Mouse (Mus musculus) liver, embryonic 12.5 days (tissue): ENCODE measurements around the gene Theg. TPM values are rescaled to one million over a fixed set of nuclear protein-coding genes. Genes with fewer than 3 reads are reported as not detected.

ENCODE experiments used
- ATAC-seq: fragments of 200-750 bp; cut with Nextera tagmentation; 2 replicates; pipeline ENCODE4 v1.8.0; 2017; ENCODE audit warnings: moderate number of reproducible peaks, mild to moderate bottlenecking, moderate library complexity
- H3K27ac ChIP-seq: fragments of 300-500 bp; sonication (generic); 2 replicates; pipeline ENCODE4 v1.5.1; 2016; ENCODE audit warnings: mild to moderate bottlenecking
- H3K27me3 ChIP-seq: fragments of 300-500 bp; sonication (generic); replicated peaks from 2 replicates; pipeline ENCODE4 v1.6.1; 2016; ENCODE audit warnings: mild to moderate bottlenecking, moderate library complexity
- H3K36me3 ChIP-seq: fragments of 300-500 bp; sonication (generic); 2 replicates; pipeline ENCODE4 v1.6.1; 2016; ENCODE audit warnings: mild to moderate bottlenecking, moderate library complexity
- H3K4me1 ChIP-seq: fragments of 300-500 bp; sonication (generic); 2 replicates; pipeline ENCODE4 v1.6.1; 2016
- H3K4me2 ChIP-seq: fragments of 300-500 bp; sonication (generic); 2 replicates; pipeline ENCODE4 v1.6.1; 2016; ENCODE audit warnings: mild to moderate bottlenecking, moderate library complexity
- H3K4me3 ChIP-seq: fragments of 300-500 bp; sonication (generic); 2 replicates; pipeline ENCODE4 v1.5.1; 2016; ENCODE audit warnings: mild to moderate bottlenecking, moderate library complexity
- H3K9ac ChIP-seq: fragments of 300-500 bp; sonication (generic); 2 replicates; pipeline ENCODE4 v1.6.1; 2016; ENCODE audit warnings: mild to moderate bottlenecking, moderate library complexity
- H3K9me3 ChIP-seq: fragments of 300-500 bp; sonication (generic); replicated peaks from 2 replicates; pipeline ENCODE4 v1.6.1; 2016; ENCODE audit warnings: mild to moderate bottlenecking, moderate library complexity
- WGBS: fragments of 180-500 bp; shearing (Covaris S2); methylation state at CpG from one replicate; pipeline ENCODE4 v1.1.7; 2016; ENCODE audit not compliant: insufficient replicate concordance; 5-methylcytosine and 5-hydroxymethylcytosine counted together
- polyA plus RNA-seq: library from polyadenylated mRNA; unstranded; fragments of >200 nt; fragmentation: Nextera tagmentation; extraction: Ambion mirVana; gene quantifications from 2 replicates; pipeline ENCODE4 v1.2.1, GENCODE M21; 2016

Gene Theg
- not detected in 2 replicates for polyA plus RNA-seq

- 0 out of 2 replicates have a peak, but pooled peaks cover 6% of the 10 kb centered on the region for H3K27me3 ChIP-seq
- no peak within 1 kb of the TSS for H3K9ac ChIP-seq
- no peak within 1 kb of the TSS for H3K4me2 ChIP-seq
- H3K4me1 ChIP-seq: no peaks in the 10 kb centered on the region
- H3K9me3 ChIP-seq: no peaks in the 10 kb centered on the region
- ATAC-seq: no peak
- H3K4me3 ChIP-seq: no peak within 1 kb of the TSS
- H3K27ac ChIP-seq: no peak within 1 kb of the TSS
- 58% methylated on average over 5 of the region's 5 CpGs for WGBS
- no peaks in the 10 kb centered on the region for H3K36me3 ChIP-seq
Measured at GRCm38 (mm10) chr10:79587061-79587751, at the start of gene Theg. Gene Theg, minus strand, starts transcription at chr10:79587331.

- Histone ChIP-seq H3K36me3 (no peaks in the 10 kb centered on the region), H3K9me3 (no peaks in the 10 kb centered on the region), H3K27me3 (peaks cover 64% of the 10 kb centered on the region), H3K4me3 (no peak overlapping the region), H3K9ac (no peak overlapping the region), H3K4me1 (no peaks in the 10 kb centered on the region), H3K27ac (no peak overlapping the region), H3K4me2 (no peak overlapping the region)
- ATAC-seq: no peak
- 70% methylated on average over 8 of the region's 8 CpGs for WGBS
Measured at GRCm38 (mm10) chr10:79636287-79636686, 49.2 kb upstream of the Theg start.

DNA sequence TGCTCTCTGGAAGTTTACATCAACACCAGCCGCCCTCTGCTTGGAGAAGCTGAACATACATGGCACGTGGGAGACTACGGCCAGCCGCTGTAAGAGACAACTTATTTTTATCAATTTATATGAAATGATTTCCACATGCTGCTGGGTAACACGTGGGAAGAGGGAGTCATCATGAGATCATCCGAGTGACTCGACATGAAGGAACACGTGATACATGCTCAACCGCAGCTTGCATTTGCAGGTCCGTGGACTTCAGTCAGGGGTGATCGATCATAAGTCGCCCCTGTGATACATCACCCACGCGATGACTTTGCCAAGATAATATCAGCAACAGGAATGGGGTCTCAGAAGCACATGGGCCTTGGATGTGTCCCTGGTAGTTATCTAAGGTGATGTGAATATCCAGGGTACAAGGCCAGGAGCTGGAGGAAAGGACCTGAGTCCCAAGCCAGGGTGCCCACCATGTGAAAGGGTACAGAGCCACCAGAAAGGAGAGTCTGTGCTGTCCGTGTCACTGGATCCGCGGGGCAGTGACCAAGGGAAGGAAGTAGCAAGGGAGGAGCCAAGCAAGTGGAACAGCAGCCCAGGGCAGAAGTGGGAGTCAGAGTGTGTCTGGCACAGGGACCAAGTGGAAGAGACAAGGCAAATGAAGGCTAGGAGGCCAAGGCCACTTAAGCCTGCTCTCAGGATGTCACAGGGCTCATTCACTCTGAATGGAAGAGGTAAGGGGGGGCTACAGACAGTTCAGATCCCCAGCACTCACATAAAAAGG, 46.1 kb upstream of the Theg start:
- H3K9ac ChIP-seq: no peak overlapping the region
- H3K27me3 ChIP-seq: peaks cover 40% of the 10 kb centered on the region
- no peaks in the 10 kb centered on the region for H3K4me1 ChIP-seq
- H3K36me3 ChIP-seq: no peaks in the 10 kb centered on the region
- 62% methylated on average over 17 of the region's 17 CpGs for WGBS
- H3K9me3 ChIP-seq: no peaks in the 10 kb centered on the region
- no peak for ATAC-seq
- no peak overlapping the region for H3K4me3 ChIP-seq
- H3K27ac ChIP-seq: no peak overlapping the region
- no peak overlapping the region for H3K4me2 ChIP-seq

DNA sequence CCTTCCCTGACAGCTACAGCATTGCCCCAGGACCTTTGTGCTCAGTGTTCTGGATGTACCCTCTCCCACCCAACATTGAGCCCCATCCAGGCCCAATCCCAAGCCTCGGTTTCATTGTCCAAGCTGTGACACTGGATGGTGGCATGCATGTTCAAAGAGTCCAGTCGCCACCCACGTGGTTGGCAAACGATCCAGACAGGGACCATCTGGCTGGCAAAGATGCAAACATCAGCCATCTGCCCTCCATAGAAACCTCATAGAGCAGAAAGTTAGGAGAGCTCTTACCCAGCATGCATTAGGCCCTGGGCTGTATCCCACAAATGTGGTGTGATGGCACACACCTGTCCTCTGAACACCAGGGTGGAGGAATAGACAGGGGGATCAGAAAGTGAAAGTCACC, 44.3 kb upstream of the Theg start:
- Histone ChIP-seq H3K36me3 (no peaks in the 10 kb centered on the region), H3K27me3 (peaks cover 22% of the 10 kb centered on the region), H3K9ac (no peak overlapping the region), H3K27ac (no peak overlapping the region), H3K9me3 (no peaks in the 10 kb centered on the region), H3K4me3 (no peak overlapping the region), H3K4me1 (no peaks in the 10 kb centered on the region), H3K4me2 (no peak overlapping the region)
- WGBS: 71% methylated on average over 4 of the region's 4 CpGs
- ATAC-seq: no peak

DNA sequence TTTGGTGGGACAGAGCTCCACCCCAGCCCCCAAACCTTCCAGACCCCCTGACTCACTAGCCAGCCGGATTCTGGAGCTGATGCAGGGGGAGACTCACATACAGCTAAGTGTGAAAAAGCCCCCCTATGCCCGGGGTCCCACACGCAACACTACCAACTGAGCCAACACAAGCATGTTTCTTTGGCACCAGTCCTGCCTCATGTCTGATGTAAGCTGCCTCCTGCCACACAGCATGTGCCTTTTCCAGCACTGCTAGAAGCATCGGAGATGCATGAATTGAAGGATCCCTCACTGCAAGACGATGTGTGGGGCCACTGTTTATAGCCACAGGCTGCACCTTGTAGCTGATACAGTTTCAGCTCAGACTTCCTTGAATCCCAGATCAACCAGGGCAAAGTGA, 41.2 kb upstream of the Theg start:
- no peak overlapping the region for H3K9ac ChIP-seq
- no peak overlapping the region for H3K4me2 ChIP-seq
- no peak overlapping the region for H3K4me3 ChIP-seq
- H3K4me1 ChIP-seq: no peaks in the 10 kb centered on the region
- 69% methylated on average over 5 of the region's 5 CpGs for WGBS
- no peak overlapping the region for H3K27ac ChIP-seq
- no peaks in the 10 kb centered on the region for H3K9me3 ChIP-seq
- no peaks in the 10 kb centered on the region for H3K36me3 ChIP-seq
- ATAC-seq: no peak
- peaks cover 8% of the 10 kb centered on the region for H3K27me3 ChIP-seq

- Histone ChIP-seq H3K4me1 (no peaks in the 10 kb centered on the region), H3K36me3 (no peaks in the 10 kb centered on the region), H3K27me3 (peaks cover 11% of the 10 kb centered on the region; the same call in 1 of the 2 replicates), H3K9me3 (no peaks in the 10 kb centered on the region), H3K27ac (no peak overlapping the region), H3K9ac (no peak overlapping the region), H3K4me2 (no peak overlapping the region), H3K4me3 (no peak overlapping the region)
- no peak for ATAC-seq
- WGBS: 66% methylated on average over 10 of the region's 10 CpGs
Measured at GRCm38 (mm10) chr10:79626156-79626555, 39.0 kb upstream of the Theg start.

DNA sequence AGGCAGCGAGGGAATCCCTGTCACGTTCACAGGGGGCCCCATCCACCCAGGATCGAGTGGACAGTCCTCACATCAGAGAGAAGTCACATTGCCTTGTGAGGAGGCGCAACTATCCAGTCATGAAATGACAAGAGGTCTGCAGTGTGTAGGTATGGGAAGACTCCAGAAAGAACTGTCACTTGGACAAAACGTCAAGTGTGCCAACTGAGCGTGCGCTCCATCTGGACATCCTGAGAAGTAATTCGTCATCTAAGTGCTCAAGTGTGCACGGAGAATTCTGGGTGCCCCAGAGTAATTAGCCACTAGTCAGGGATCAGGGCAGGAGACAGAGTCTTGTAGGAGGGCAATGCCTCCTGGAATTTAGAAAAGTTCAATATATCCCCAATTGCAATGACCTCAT, 38.3 kb upstream of the Theg start:
- Histone ChIP-seq H3K4me1 (no peaks in the 10 kb centered on the region), H3K27me3 (peaks cover 11% of the 10 kb centered on the region; the same call in 1 of the 2 replicates), H3K9me3 (no peaks in the 10 kb centered on the region), H3K36me3 (no peaks in the 10 kb centered on the region), H3K4me2 (no peak overlapping the region), H3K4me3 (no peak overlapping the region), H3K9ac (no peak overlapping the region), H3K27ac (no peak overlapping the region)
- no peak for ATAC-seq
- 66% methylated on average over 9 of the region's 9 CpGs for WGBS

- no peak for ATAC-seq
- no peaks in the 10 kb centered on the region for H3K36me3 ChIP-seq
- H3K4me3 ChIP-seq: no peak overlapping the region
- H3K4me1 ChIP-seq: no peaks in the 10 kb centered on the region
- 61% methylated on average over 12 of the region's 12 CpGs for WGBS
- H3K27ac ChIP-seq: no peak overlapping the region
- H3K27me3 ChIP-seq: peaks cover 11% of the 10 kb centered on the region; the same call in 1 of the 2 replicates
- H3K4me2 ChIP-seq: no peak overlapping the region
- no peak overlapping the region for H3K9ac ChIP-seq
- H3K9me3 ChIP-seq: no peaks in the 10 kb centered on the region
Measured at GRCm38 (mm10) chr10:79623950-79624349, 36.8 kb upstream of the Theg start.

DNA sequence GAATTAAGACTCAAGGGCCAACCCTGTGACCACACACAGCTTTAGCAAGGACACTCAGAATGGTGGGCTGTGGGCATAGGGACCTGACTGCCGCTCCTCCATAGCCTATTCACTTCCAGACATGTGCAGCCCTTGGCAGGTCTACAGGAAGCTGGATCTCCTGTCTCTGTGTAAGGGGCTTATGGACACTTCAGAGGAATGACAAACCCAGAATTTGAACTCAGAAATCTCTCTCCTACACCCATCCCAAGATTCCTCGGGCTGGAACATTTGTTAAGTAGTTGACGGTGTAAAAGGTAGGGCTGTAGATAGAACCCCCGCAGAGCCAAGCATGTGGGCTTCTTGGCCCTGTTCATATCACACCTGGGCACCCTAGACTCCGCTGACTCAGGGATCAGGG, 29.2 kb upstream of the Theg start:
- WGBS: 71% methylated on average over 5 of the region's 5 CpGs
- no peak overlapping the region for H3K4me2 ChIP-seq

DNA sequence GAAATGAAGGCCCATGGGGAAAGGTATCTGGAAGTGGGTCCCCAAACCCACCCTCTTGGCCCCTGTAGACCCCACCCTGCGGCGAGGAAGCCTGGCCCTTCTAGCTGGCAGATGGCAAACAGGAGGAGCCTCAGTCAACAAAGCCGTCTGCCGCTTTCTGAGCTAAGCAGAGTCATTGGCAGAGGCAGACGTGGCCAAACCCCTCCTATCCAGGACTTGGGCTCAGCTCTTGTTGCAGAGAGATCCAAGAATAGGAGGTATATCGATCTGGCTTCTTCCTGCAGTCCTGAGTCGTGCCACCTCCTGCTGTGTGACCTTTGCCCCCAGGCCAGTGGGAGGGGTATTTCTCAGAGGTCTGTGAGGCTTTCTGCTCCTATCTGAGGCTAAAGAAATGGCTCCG, 28.7 kb upstream of the Theg start:
- ATAC-seq: no peak
- Histone ChIP-seq H3K27ac (no peak overlapping the region), H3K4me2 (no peak overlapping the region), H3K9ac (no peak overlapping the region), H3K4me1 (peaks cover 20% of the 10 kb centered on the region), H3K9me3 (no peaks in the 10 kb centered on the region), H3K36me3 (no peaks in the 10 kb centered on the region), H3K27me3 (peaks cover 45% of the 10 kb centered on the region), H3K4me3 (no peak overlapping the region)
- WGBS: 20% methylated on average over 8 of the region's 8 CpGs

More for the DNA sequence above, 29.2 kb upstream of the Theg start:
- H3K36me3 ChIP-seq: no peaks in the 10 kb centered on the region
- H3K27me3 ChIP-seq: peaks cover 40% of the 10 kb centered on the region
- no peaks in the 10 kb centered on the region for H3K9me3 ChIP-seq
- H3K4me1 ChIP-seq: peaks cover 20% of the 10 kb centered on the region
- no peak overlapping the region for H3K9ac ChIP-seq
- no peak overlapping the region for H3K27ac ChIP-seq
- no peak overlapping the region for H3K4me3 ChIP-seq
- no peak for ATAC-seq

GRCm38 (mm10) chr10:79614305-79614643, 27.1 kb upstream of the Theg start:
- WGBS: 80% methylated on average over 1 of the region's 1 CpGs
- peak overlapping the region; percentile 59 for H3K4me3 ChIP-seq
- H3K27ac ChIP-seq: no peak overlapping the region
- H3K4me2 ChIP-seq: peak overlapping the region; percentile 87
- H3K9me3 ChIP-seq: no peaks in the 10 kb centered on the region
- ATAC-seq: no peak
- H3K36me3 ChIP-seq: no peaks in the 10 kb centered on the region
- H3K9ac ChIP-seq: no peak overlapping the region
- peaks cover 59% of the 10 kb centered on the region for H3K27me3 ChIP-seq
- H3K4me1 ChIP-seq: peaks cover 20% of the 10 kb centered on the region

GRCm38 (mm10) chr10:79613578-79614304, 26.6 kb upstream of the Theg start, which contains the start of gene C2cd4c:
Gene C2cd4c, minus strand, starts transcription at chr10:79614025.
- peaks cover 61% of the 10 kb centered on the region for H3K27me3 ChIP-seq
- H3K27ac ChIP-seq: no peak within 1 kb of the TSS
- H3K4me3 ChIP-seq: peak within 1 kb of the TSS; percentile 59
- peak within 1 kb of the TSS; percentile 87 for H3K4me2 ChIP-seq
- no peaks in the 10 kb centered on the region for H3K9me3 ChIP-seq
- no peaks in the 10 kb centered on the region for H3K36me3 ChIP-seq
- peak within 1 kb of the TSS; percentile 60 for H3K9ac ChIP-seq
- ATAC-seq: peak; percentile 75
- WGBS: 1% methylated on average over 60 of the region's 60 CpGs
- H3K4me1 ChIP-seq: peaks cover 20% of the 10 kb centered on the region
